Mouse (Mus musculus) liver, postnatal 0 days (tissue): ENCODE measurements around the gene Olfr1355. TPM values are rescaled to one million over a fixed set of nuclear protein-coding genes. Genes with fewer than 3 reads are reported as not detected.
"Not testable (repeated sequence)": the region's sequence is repeated elsewhere in the genome, so short reads cannot be mapped to it uniquely, and the experiment has no call there.

Experiments
- ATAC-seq: fragments of 200-750 bp; cut with Nextera tagmentation; 2 replicates; pipeline ENCODE4 v1.8.0; 2017; ENCODE audit warnings: mild to moderate bottlenecking, moderate library complexity
- DNase-seq: peaks from one replicate; pipeline ENCODE4 v3.0.0-alpha.2; 2016
- H3K27ac ChIP-seq: fragments of 300-500 bp; sonication (generic); 2 replicates; pipeline ENCODE4 v1.5.1; 2014; ENCODE audit warnings: antibody characterized with exemption, moderate library complexity, mild to moderate bottlenecking, low read depth
- H3K27me3 ChIP-seq: fragments of 300-500 bp; sonication (generic); 2 replicates; pipeline ENCODE4 v1.6.1; 2014; ENCODE audit warnings: low read length, control low read depth, mixed read lengths; ENCODE audit not compliant: insufficient read depth
- H3K36me3 ChIP-seq: fragments of 300-500 bp; sonication (generic); replicated peaks from 2 replicates; pipeline ENCODE4 v1.6.1; 2014; ENCODE audit warnings: mild to moderate bottlenecking, control low read depth, low read length, moderate library complexity, mixed read lengths; ENCODE audit not compliant: insufficient read depth
- H3K4me1 ChIP-seq: fragments of 300-500 bp; sonication (generic); 2 replicates; pipeline ENCODE4 v1.6.1; 2014; ENCODE audit warnings: antibody characterized with exemption, mild to moderate bottlenecking, control low read depth; ENCODE audit not compliant: insufficient read depth
- H3K4me2 ChIP-seq: fragments of 300-500 bp; sonication (generic); 2 replicates; pipeline ENCODE4 v1.6.1; 2014; ENCODE audit warnings: low read depth, mild to moderate bottlenecking, low read length, moderate library complexity, mixed read lengths
- H3K4me3 ChIP-seq: fragments of 300-500 bp; sonication (generic); 2 replicates; pipeline ENCODE4 v1.5.1; 2014; ENCODE audit warnings: low read depth, low read length
- H3K9ac ChIP-seq: fragments of 300-500 bp; sonication (generic); replicated peaks from 2 replicates; pipeline ENCODE4 v1.6.1; 2014; ENCODE audit warnings: mild to moderate bottlenecking, moderate library complexity
- H3K9me3 ChIP-seq: fragments of 300-500 bp; sonication (generic); 2 replicates; pipeline ENCODE4 v1.6.1; 2016; ENCODE audit warnings: mild to moderate bottlenecking, control low read depth, low read length, mixed read lengths
- CTCF ChIP-seq: sonication (generic); IDR thresholded peaks from 2 replicates; pipeline ENCODE4 v1.5.1; 2016; ENCODE audit warnings: antibody characterized with exemption, low read depth
- EP300 ChIP-seq: IDR thresholded peaks from 2 replicates; pipeline ENCODE4 v1.6.1; 2016; ENCODE audit warnings: antibody characterized with exemption, low read depth, mild to moderate bottlenecking
- WGBS: fragments of 180-500 bp; shearing (Covaris S2); extraction: QIAGEN DNeasy Blood & Tissue Kit; methylation state at CpG from one replicate; pipeline ENCODE4 v1.1.7; 2014; ENCODE audit not compliant: insufficient replicate concordance; 5-methylcytosine and 5-hydroxymethylcytosine counted together
- polyA plus RNA-seq: library from polyadenylated mRNA; unstranded; fragments of >200 nt; fragmentation: Nextera tagmentation; extraction: Ambion mirVana; gene quantifications from 2 replicates; pipeline ENCODE4 v1.2.1, GENCODE M21; 2015

Gene Olfr1355
- polyA plus RNA-seq, result not detected in 2 replicates

DNA sequence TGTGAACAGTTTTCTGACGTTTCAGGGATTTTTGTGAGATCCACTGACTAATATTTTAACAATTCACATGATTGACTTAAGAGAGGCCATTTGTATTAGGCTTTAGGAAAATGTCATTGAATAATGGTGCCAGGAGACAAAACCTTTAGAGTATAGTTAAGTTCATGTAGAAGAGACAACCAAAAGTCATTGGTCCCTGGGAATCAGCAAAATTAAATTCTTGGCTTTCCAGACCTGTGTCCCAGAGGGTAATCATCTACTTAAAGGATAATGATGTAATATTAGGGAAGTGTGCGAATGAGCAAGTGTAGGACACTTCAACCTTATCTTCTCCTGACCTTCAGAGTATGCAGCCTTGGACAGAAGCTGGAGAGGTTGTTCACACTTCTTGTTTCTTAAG lies at the start of gene Olfr1355:
Olfr1355 (plus strand) TSS at position 301 of the 400 bp plus-strand sequence.
- peaks cover 2% of the 10 kb centered on the region; the same call in 1 of the 2 replicates for H3K9me3 ChIP-seq
- H3K4me3 ChIP-seq, result no peak within 1 kb of the TSS
- WGBS, result 58% methylated on average over 2 of the region's 2 CpGs
- ATAC-seq, result no peak
- H3K36me3 ChIP-seq, result no peaks in the 10 kb centered on the region
- H3K4me2 ChIP-seq, result no peak within 1 kb of the TSS
- TF ChIP-seq CTCF, result no peak
- no peak for TF ChIP-seq EP300
- H3K9ac ChIP-seq, result no peak within 1 kb of the TSS
- H3K4me1 ChIP-seq, result no peaks in the 10 kb centered on the region
- DNase-seq, result no peak
- H3K27ac ChIP-seq, result no peak within 1 kb of the TSS
- no peaks in the 10 kb centered on the region for H3K27me3 ChIP-seq

DNA sequence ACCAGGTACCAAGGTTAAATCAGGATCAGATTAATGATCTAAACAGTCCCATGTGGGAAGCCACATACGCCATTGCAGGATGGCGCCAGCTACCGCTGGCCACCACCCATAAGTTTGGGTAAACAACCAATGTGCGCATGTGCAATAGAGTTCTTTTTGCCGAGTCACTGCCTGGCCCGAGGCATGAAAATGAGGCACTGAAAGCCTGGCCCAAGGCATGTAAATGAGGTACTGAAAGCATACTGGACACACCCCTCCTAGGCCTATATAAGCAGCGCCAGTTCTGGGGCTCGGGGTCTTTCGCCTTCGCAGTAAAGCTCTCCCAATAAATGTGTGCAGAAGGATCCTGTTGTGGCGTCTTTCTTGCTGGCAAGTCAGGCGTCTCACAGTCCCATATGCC lies 34.9 kb upstream of the Olfr1355 start:
- ATAC-seq, result not testable (repeated sequence)
- WGBS, result 81% methylated on average over 12 of the region's 12 CpGs

DNA sequence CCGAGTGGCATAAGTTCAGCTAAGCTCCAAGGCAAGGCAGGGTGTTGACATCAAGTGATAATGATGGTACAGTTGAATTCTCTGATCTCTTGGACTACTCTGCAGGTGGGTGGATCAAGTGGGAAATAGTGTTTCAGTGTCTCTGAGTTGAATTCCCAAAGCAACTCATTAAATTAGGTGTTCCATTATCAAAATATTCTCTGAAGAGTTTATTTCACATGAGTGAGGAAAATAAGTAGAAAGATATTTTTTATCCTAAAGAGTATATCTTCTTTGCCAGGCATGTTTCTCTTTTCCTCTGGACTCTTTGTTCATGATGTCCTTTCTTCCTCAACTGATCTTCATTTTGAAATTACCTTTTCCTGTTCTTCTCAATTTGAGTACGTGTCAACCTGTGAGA lies 23.3 kb upstream of the Olfr1355 start, which contains the start of gene Olfr1356:
Olfr1356 (minus strand) TSS at position 101 of the 400 bp plus-strand sequence.
- no peaks in the 10 kb centered on the region for H3K27me3 ChIP-seq
- H3K27ac ChIP-seq, result no peak within 1 kb of the TSS
- WGBS, result 66% methylated on average over 2 of the region's 2 CpGs
- TF ChIP-seq EP300 (no peak), CTCF (no peak)
- H3K4me3 ChIP-seq, result no peak within 1 kb of the TSS
- no peak within 1 kb of the TSS for H3K9ac ChIP-seq
- no peaks in the 10 kb centered on the region for H3K4me1 ChIP-seq
- ATAC-seq (no peak), DNase-seq (no peak)
- no peak within 1 kb of the TSS for H3K4me2 ChIP-seq
- 0 out of 2 replicates have a peak, but pooled peaks cover 3% of the 10 kb centered on the region for H3K9me3 ChIP-seq
- no peaks in the 10 kb centered on the region for H3K36me3 ChIP-seq

More for the DNA sequence above, 34.9 kb upstream of the Olfr1355 start:
- H3K27ac ChIP-seq, H3K27me3 ChIP-seq, H3K9me3 ChIP-seq, H3K36me3 ChIP-seq, H3K4me1 ChIP-seq, H3K4me3 ChIP-seq, H3K9ac ChIP-seq, H3K4me2 ChIP-seq, DNase-seq: not testable (repeated sequence)

DNA sequence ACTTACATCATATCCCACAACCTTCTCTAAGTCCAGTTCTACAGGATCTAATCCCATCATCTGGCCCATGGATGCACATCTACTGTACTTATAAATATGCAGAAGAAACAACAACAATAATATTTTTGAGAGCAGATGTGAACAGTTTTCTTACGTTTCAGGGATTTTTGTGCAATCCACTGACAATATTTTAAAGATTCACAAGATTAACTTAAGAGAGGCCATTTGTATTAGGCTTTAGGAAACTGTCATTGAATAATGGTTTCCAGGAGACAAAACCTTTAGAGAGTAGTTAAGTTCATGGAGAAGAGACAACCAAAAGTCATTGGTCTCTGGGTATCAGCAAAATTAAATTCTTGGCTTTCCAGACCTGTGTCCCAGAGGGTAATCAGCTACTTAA lies 37.5 kb downstream of the Olfr1355 start, which contains the start of gene Olfr1354:
Olfr1354 (plus strand) TSS at position 301 of the 400 bp plus-strand sequence.
- not testable (repeated sequence) for H3K4me1 ChIP-seq, H3K36me3 ChIP-seq, H3K9me3 ChIP-seq, H3K27me3 ChIP-seq, DNase-seq, ATAC-seq, H3K4me2 ChIP-seq, H3K9ac ChIP-seq, H3K4me3 ChIP-seq, H3K27ac ChIP-seq
- 78% methylated on average over 1 of the region's 1 CpGs for WGBS

Other genes with a start within 250 kb of the Olfr1355 start
- gene Casp14, start 157.2 kb upstream of the Olfr1355 start, polyA plus RNA-seq, result not detected in 2 replicates
- not detected in 2 replicates for gene Ccdc105, start 122.5 kb upstream of the Olfr1355 start, polyA plus RNA-seq
- 0.08 and 0.13 TPM in 2 replicates for gene Slc1a6, start 95.0 kb upstream of the Olfr1355 start, polyA plus RNA-seq
- gene Olfr1356, start 23.4 kb upstream of the Olfr1355 start, polyA plus RNA-seq, result not detected in 2 replicates
- gene Olfr1354, start 37.6 kb downstream of the Olfr1355 start, polyA plus RNA-seq, result not detected in 2 replicates
- not detected in 2 replicates for gene Olfr8, start 75.1 kb downstream of the Olfr1355 start, polyA plus RNA-seq
- gene Olfr1353, start 87.8 kb downstream of the Olfr1355 start, polyA plus RNA-seq, result not detected in 2 replicates
- gene Olfr1352, start 105.5 kb downstream of the Olfr1355 start, polyA plus RNA-seq, result not detected in 2 replicates
- gene Olfr1351, start 136.9 kb downstream of the Olfr1355 start, polyA plus RNA-seq, result not detected in 2 replicates
- not detected in 2 replicates for gene Olfr57, start 153.2 kb downstream of the Olfr1355 start, polyA plus RNA-seq
- gene 2610008E11Rik, start 222.1 kb downstream of the Olfr1355 start, polyA plus RNA-seq, result 2.3 and 3.1 TPM in 2 replicates